Mouse (Mus musculus): Measurements from ENCODE around the gene Ilk.

Ilk gene

DNA sequence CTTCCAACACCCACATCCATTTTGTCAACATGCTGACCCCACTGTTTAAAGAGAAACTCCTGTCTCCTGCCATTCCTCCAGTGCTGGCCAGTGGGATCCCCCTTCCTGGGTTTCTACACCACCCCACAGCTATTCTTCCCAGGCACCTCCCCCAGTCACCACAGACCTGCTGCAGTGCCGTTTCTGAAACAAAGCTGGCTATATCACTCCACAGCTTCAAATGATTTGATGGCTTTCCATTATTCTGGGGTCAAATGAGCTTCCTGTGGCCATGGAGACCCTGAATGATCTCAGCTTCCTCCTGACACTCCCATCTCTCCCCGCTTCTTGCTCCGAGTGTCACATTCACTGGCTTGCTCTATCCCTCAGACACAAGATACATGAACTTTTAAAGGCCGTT, 48.2 kb downstream of the Ilk start:
- DNase-seq (ENCODE audit: extremely low spot score, low spot score), result no peak

DNA sequence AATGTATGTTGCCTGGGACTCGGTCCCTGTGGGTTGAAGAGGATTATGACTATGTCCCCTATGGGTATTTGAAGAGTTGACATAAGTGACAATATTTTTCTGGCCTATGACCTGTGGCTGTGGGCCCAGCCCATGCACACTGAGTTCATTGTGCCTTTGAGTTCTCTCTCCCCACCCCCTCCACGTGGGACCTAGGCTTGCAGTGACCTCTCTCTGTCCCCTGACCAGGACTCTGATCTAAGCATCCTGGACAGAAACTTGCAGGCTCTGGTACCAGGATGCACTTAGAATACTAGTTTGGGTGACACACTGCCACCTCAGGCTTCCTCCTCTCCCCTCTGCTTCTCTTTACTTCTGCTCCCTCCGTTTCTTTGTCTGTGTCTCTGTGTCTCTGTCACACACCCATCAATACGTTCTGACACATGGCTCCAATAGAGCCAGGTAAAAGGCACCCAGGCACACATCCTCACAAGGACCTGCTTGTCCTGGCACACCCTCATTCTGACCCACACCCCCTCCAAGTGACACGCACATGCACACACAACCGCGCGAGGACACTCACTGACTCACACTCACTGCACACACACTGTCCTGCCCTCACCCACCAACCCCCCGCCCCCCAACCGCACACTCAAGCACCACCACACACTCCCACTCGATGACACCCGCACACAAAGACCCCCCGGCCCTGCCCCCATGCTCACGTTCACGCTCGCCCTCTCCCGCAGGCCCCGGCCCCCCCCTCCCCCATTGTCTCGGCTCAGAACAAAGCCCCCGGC, 50.3 kb downstream of the Ilk start:
- peak; percentile 45 for DNase-seq (ENCODE audit: extremely low spot score, low spot score)

DNA sequence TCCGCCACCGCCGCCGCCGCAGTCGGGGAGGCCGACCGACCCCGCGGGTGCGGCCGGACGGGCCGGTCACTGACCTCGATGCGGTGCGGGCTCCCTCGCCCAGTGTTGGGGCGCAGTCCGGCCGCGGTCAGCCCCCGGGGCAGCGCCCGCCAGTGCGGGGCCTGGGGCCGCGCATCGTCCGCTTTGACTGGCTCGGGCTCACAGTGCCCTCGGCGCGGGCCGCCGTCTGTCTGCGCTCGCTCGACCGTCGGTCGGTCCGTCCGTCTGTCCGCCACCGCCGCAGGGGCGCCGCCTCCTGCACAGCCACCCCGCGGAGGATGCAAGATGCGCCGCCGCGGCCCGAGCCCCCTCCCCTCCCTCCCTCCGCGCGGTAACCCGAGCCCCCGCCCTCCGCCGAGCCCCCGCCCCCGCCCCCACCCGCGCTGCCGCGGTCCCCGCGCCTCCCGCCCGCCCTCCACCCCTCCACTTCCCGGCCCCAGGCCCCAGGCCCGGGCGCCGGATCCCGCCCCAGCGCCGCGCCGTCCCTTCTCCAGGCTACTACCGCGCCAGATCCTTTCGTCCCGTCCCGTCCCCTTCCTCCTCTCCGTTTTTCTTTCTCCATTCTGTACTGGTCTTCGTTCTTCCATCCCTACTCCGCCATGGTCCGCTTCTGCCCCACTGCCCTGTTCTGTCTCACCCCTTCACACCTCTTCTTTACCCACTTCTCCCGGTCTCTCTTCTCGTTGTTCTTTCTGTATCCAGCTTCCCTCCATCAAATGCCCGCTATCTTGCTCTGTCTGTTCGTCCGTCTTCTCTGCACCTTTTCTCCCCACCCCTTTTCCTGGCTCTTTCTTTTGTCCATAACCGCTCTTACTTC, 51.1 kb downstream of the Ilk start, which contains the start of gene Dchs1:
Gene Dchs1, minus strand, starts transcription at position 370 of the 856 bp plus-strand sequence.
- peak; percentile 64 for DNase-seq (ENCODE audit: extremely low spot score, low spot score)

- DNase-seq (ENCODE audit: extremely low spot score, low spot score), result no peak
Observed at GRCm38 (mm10) chr7:105791147-105791546, 54.8 kb downstream of the Ilk start.
